ENCODE assay signal across 23 mouse cellular contexts in genomic region chr13:112692870-112693553, GRCm38 (mm10). TPM values are rescaled to one million over a fixed set of nuclear protein-coding genes. Genes with fewer than 3 reads are reported as not detected.
DNase-seq lines count a peak whose midpoint lies in the region; ATAC-seq and TF ChIP-seq lines count a peak whose summit lies in the region.
"Had no signal": no experiment of that assay in that cellular context is flagged by ENCODE, and none has a peak within 500 bp of the region (broad histone marks: within the 10 kb centered on the region; RNA-seq: fewer than 3 reads in every experiment).

No protein-coding gene starts in this region.

- DNase-seq in G1E (ENCODE audit: low spot score): peak; percentile 40
- peak; percentile 52 for DNase-seq in c-Kit-positive CD71-positive TER-119-negative erythroid progenitor cells, embryonic 14.5 days (ENCODE audit: low read depth)
- peak; percentile 38 for DNase-seq in liver, embryonic 13.5 days
- no peak for DNase-seq in left cerebral cortex, postnatal 10 days (ENCODE audit: extremely low spot score in 1 of 2, low spot score in 2 of 2)
- no peak for DNase-seq in left cerebral cortex, adult 2 months (ENCODE audit: extremely low spot score in 1 of 2, low spot score in 2 of 2)
- no peak for DNase-seq in heart, postnatal 36 days
- DNase-seq: adrenal gland, postnatal 25 days; cerebellum, adult 18-20 months; cerebellum, postnatal 25 days; gastrocnemius, postnatal 14 days; heart, postnatal 10 days; kidney, adult 8-10 months; kidney, postnatal 10 days; lung, postnatal 36 days; thymus, postnatal 14 days had no signal

- no peak overlapping the region for H3K9ac ChIP-seq in liver, embryonic 13.5 days
- H3K9ac ChIP-seq: embryonic facial prominence, embryonic 12.5 days; forebrain, embryonic 13.5 days; heart, embryonic 12.5 days; hindbrain, embryonic 13.5 days; lung, embryonic 15.5 days had no signal

- no peak overlapping the region for H3K4me3 ChIP-seq in G1E (ENCODE audit: low read depth, low read length)
- H3K4me3 ChIP-seq in liver, embryonic 13.5 days (replicated peaks): no peak overlapping the region
- no peak overlapping the region for H3K4me3 ChIP-seq in left cerebral cortex, adult 2 months
- H3K4me3 ChIP-seq: embryonic facial prominence, embryonic 12.5 days; erythroblast, embryonic 14.5 days; forebrain, embryonic 13.5 days; heart, embryonic 12.5 days; hindbrain, embryonic 13.5 days; layer of hippocampus, adult 2 months; lung, embryonic 15.5 days had no signal

- intact Hi-C loops in left cerebral cortex, postnatal 10 days (cut with DNase I): no loop called here
- intact Hi-C loops in left cerebral cortex, adult 2 months (cut with DNase I): no loop called here
- intact Hi-C loops in heart, postnatal 36 days (cut with DNase I): no loop called here

- H3K9me3 ChIP-seq in G1E (replicated peaks): peaks cover 6% of the 10 kb centered on the region
- H3K9me3 ChIP-seq in liver, embryonic 13.5 days (replicated peaks): no peaks in the 10 kb centered on the region
- H3K9me3 ChIP-seq: forebrain, embryonic 13.5 days; hindbrain, embryonic 13.5 days; lung, embryonic 15.5 days had no signal

- H3K27me3 ChIP-seq in G1E (ENCODE audit: insufficient read depth, low read length): no peaks in the 10 kb centered on the region
- H3K27me3 ChIP-seq in liver, embryonic 13.5 days: no peaks in the 10 kb centered on the region
- H3K27me3 ChIP-seq: embryonic facial prominence, embryonic 12.5 days; forebrain, embryonic 13.5 days; heart, embryonic 12.5 days; hindbrain, embryonic 13.5 days; lung, embryonic 15.5 days had no signal

- 48% methylated on average over 10 of the region's 10 CpGs for WGBS in liver, embryonic 13.5 days (ENCODE audit: insufficient replicate concordance)

- peaks cover 48% of the 10 kb centered on the region for H3K36me3 ChIP-seq in G1E (replicated peaks)
- peaks cover 22% of the 10 kb centered on the region for H3K36me3 ChIP-seq in liver, embryonic 13.5 days
- H3K36me3 ChIP-seq: lung, embryonic 15.5 days had no signal

- peak; percentile 92 for ATAC-seq in G1E (ENCODE audit: extremely low read depth, insufficient number of reproducible peaks, low FRiP score, poor library complexity, severe bottlenecking)
- ATAC-seq in liver, embryonic 13.5 days (ENCODE audit: low read depth): peak; percentile 87
- ATAC-seq in megakaryocyte-erythroid progenitor cell, adult 5-6 weeks (replicated peaks; ENCODE audit: low FRiP score, low TSS enrichment, poor library complexity, severe bottlenecking): peak; percentile 68
- ATAC-seq: forebrain, embryonic 13.5 days had no signal

- 0 out of 2 replicates have a peak overlapping the region, but pooled peaks have one; percentile 14 for H3K4me2 ChIP-seq in liver, embryonic 13.5 days
- H3K4me2 ChIP-seq: embryonic facial prominence, embryonic 12.5 days; forebrain, embryonic 13.5 days; heart, embryonic 12.5 days; hindbrain, embryonic 13.5 days; lung, embryonic 15.5 days had no signal

- TF ChIP-seq CTCF in G1E (IDR thresholded peaks at IDR 0.05; ENCODE audit: low read depth, low read length): no peak
- no peak for TF ChIP-seq CTCF in left cerebral cortex, adult 2 months (IDR thresholded peaks at IDR 0.05)

- no peak overlapping the region for H3K27ac ChIP-seq in liver, embryonic 13.5 days
- H3K27ac ChIP-seq in left cerebral cortex, adult 2 months: no peak overlapping the region
- H3K27ac ChIP-seq: embryonic facial prominence, embryonic 12.5 days; forebrain, embryonic 13.5 days; hindbrain, embryonic 13.5 days; layer of hippocampus, adult 2 months; lung, embryonic 15.5 days had no signal

- peaks cover 45% of the 10 kb centered on the region for H3K4me1 ChIP-seq in G1E (ENCODE audit: insufficient read depth, low read depth, low read length)
- H3K4me1 ChIP-seq in liver, embryonic 13.5 days (replicated peaks): peaks cover 13% of the 10 kb centered on the region
- H3K4me1 ChIP-seq: embryonic facial prominence, embryonic 12.5 days; forebrain, embryonic 13.5 days; hindbrain, embryonic 13.5 days; lung, embryonic 15.5 days had no signal

RNA-seq across cellular contexts. Expression of gene Slc38a9, which starts 32.5 kb away (rescaled TPM):
- total RNA-seq in G1E (2014; fragmentation: Nextera tagmentation): 68.8 and 89.5 TPM in 2 replicates
- total RNA-seq in G1E (2017): 29.5 and 31.7 TPM in 2 replicates
- 1.4 and 1.6 TPM in 2 replicates for polyA plus RNA-seq in G1E (2012)
- 10.3 and 10.9 TPM in 2 replicates for polyA plus RNA-seq in liver, embryonic 13.5 days (2015; fragmentation: Nextera tagmentation; extraction: Ambion mirVana)
- 122 and 153 TPM in 2 replicates for total RNA-seq in megakaryocyte-erythroid progenitor cell, adult 5-6 weeks (2014; fragmentation: Nextera tagmentation)
- 33.5 and 44.5 TPM in 2 replicates for total RNA-seq in megakaryocyte-erythroid progenitor cell, adult 5-6 weeks (2017)
- total RNA-seq in left cerebral cortex, postnatal 10 days (2021): 10 to 100 TPM; 16.3 to 18.8 TPM
- 10 to 100 TPM; 20.6 to 25.2 TPM for total RNA-seq in left cerebral cortex, adult 2 months (2021)
- total RNA-seq in heart, postnatal 36 days (2021): 10 to 100 TPM in 1 of 2 experiments, 1 to 10 TPM in 1; 9.8 to 12.1 TPM

RNA-seq across cellular contexts. Expression of gene Ddx4, which starts 40.7 kb away (rescaled TPM):
- not detected in 2 replicates for total RNA-seq in G1E (2014; fragmentation: Nextera tagmentation)
- total RNA-seq in G1E (2017): 0.16 TPM in 1 of 2 replicates, not detected in the other
- polyA plus RNA-seq in G1E (2012): not detected in 2 replicates
- polyA plus RNA-seq in liver, embryonic 13.5 days (2015; fragmentation: Nextera tagmentation; extraction: Ambion mirVana): 0.20 and 0.27 TPM in 2 replicates
- total RNA-seq in megakaryocyte-erythroid progenitor cell, adult 5-6 weeks (2014; fragmentation: Nextera tagmentation): 1.7 and 4.4 TPM in 2 replicates
- 1.6 and 4.1 TPM in 2 replicates for total RNA-seq in megakaryocyte-erythroid progenitor cell, adult 5-6 weeks (2017)
- total RNA-seq in left cerebral cortex, postnatal 10 days (2021): under 1 TPM; 0.83 to 0.97 TPM
- total RNA-seq in left cerebral cortex, adult 2 months (2021): 1 to 10 TPM; 2.2 to 2.4 TPM
- total RNA-seq in heart, postnatal 36 days (2021): under 1 TPM in 1 of 2 experiments, not detected in 1; 0.14 TPM
- total RNA-seq: gastrocnemius, postnatal 14 days had no signal
- polyA plus RNA-seq: erythroblast, embryonic 14.5 days had no signal

Comparison
In these comparisons a context has a peak if more than half of its experiments do, and no peak if none do; other contexts are left out.
1. DNase-seq: peak in G1E (single experiment), c-Kit-positive CD71-positive TER-119-negative erythroid progenitor cells, embryonic 14.5 days (single experiment) and liver, embryonic 13.5 days (single experiment); none in left cerebral cortex, postnatal 10 days (0 of 2), left cerebral cortex, adult 2 months (0 of 2) and heart, postnatal 36 days (0 of 2).
2. Peak in every context shown above with its lines, with median percentiles within 50 percentile points of each other: ATAC-seq.